Mouse (Mus musculus) midbrain, postnatal 0 days (tissue): Measurements from ENCODE around the gene Tmem185b. TPM values are rescaled to one million over a fixed set of nuclear protein-coding genes. Genes with fewer than 3 reads are reported as not detected.

ENCODE experiments used
- ATAC-seq: fragments of 200-750 bp; cut with Nextera tagmentation; 2 replicates; pipeline ENCODE4 v1.8.0; 2017; ENCODE audit warnings: moderate number of reproducible peaks, mild to moderate bottlenecking, moderate TSS enrichment, moderate library complexity; ENCODE audit not compliant: low FRiP score
- DNase-seq: peaks from one replicate; pipeline ENCODE4 v3.0.0-alpha.2; 2015; ENCODE audit warnings: low spot score
- H3K27ac ChIP-seq: fragments of 300-500 bp; sonication (generic); 2 replicates; pipeline ENCODE4 v1.5.1; 2014; ENCODE audit warnings: low read depth, mild to moderate bottlenecking, low read length, mixed read lengths
- H3K27me3 ChIP-seq: fragments of 300-500 bp; sonication (generic); 2 replicates; pipeline ENCODE4 v1.6.1; 2014; ENCODE audit warnings: low read length, control low read depth, mixed read lengths; ENCODE audit not compliant: insufficient read depth
- H3K36me3 ChIP-seq: fragments of 300-500 bp; sonication (generic); 2 replicates; pipeline ENCODE4 v1.6.1; 2014; ENCODE audit warnings: low read length, control low read depth, mixed read lengths; ENCODE audit not compliant: insufficient read depth
- H3K4me1 ChIP-seq: fragments of 300-500 bp; sonication (generic); 2 replicates; pipeline ENCODE4 v1.6.1; 2014; ENCODE audit warnings: mild to moderate bottlenecking, control low read depth, antibody characterized with exemption, low read length, mixed read lengths; ENCODE audit not compliant: insufficient read depth
- H3K4me2 ChIP-seq: fragments of 300-500 bp; sonication (generic); 2 replicates; pipeline ENCODE4 v1.6.1; 2014; ENCODE audit warnings: low read depth, mild to moderate bottlenecking, low read length, mixed read lengths; ENCODE audit not compliant: poor library complexity, severe bottlenecking
- H3K4me3 ChIP-seq: fragments of 300-500 bp; sonication (generic); 2 replicates; pipeline ENCODE4 v1.5.1; 2014; ENCODE audit warnings: low read depth, mild to moderate bottlenecking, low read length, moderate library complexity
- H3K9ac ChIP-seq: fragments of 300-500 bp; sonication (generic); replicated peaks from 2 replicates; pipeline ENCODE4 v1.6.1; 2014; ENCODE audit warnings: mild to moderate bottlenecking, low read length, moderate library complexity, mixed read lengths; ENCODE audit not compliant: poor library complexity, severe bottlenecking
- H3K9me3 ChIP-seq: fragments of 300-500 bp; sonication (generic); 2 replicates; pipeline ENCODE4 v1.6.1; 2016; ENCODE audit warnings: low read length, control low read depth
- CTCF ChIP-seq: IDR thresholded peaks from 2 replicates; pipeline ENCODE4 v1.5.1; 2016; ENCODE audit warnings: antibody characterized with exemption, mild to moderate bottlenecking
- WGBS: fragments of 180-500 bp; shearing (Covaris S2); extraction: QIAGEN DNeasy Blood & Tissue Kit; methylation state at CpG from one replicate; pipeline ENCODE4 v1.1.7; 2014; 5-methylcytosine and 5-hydroxymethylcytosine counted together
- polyA plus RNA-seq: library from polyadenylated mRNA; unstranded; fragments of >200 nt; fragmentation: Nextera tagmentation; extraction: Ambion mirVana; gene quantifications from 2 replicates; pipeline ENCODE4 v1.2.1, GENCODE M21; 2015
- total RNA-seq: library from RNA; depleted of rRNA; stranded (reverse); fragments of >200 nt; gene quantifications from 2 replicates; pipeline ENCODE4 v1.2.3, GENCODE M21; 2014

Gene Tmem185b
- total and polyA plus RNA-seq, 2 experiments from 2014 or later = 12.6 to 22.7 TPM

GRCm38 (mm10) chr1:119549327-119549689 is 23.3 kb downstream of the Tmem185b start:
- ATAC-seq (no peak), DNase-seq (no peak)
- WGBS = 94% methylated on average over 7 of the region's 7 CpGs
- no peaks in the 10 kb centered on the region for H3K27me3 ChIP-seq
- no peaks in the 10 kb centered on the region for H3K4me1 ChIP-seq
- no peak overlapping the region for H3K4me3 ChIP-seq
- no peaks in the 10 kb centered on the region for H3K9me3 ChIP-seq
- H3K4me2 ChIP-seq = no peak overlapping the region
- H3K36me3 ChIP-seq = no peaks in the 10 kb centered on the region
- no peak for TF ChIP-seq CTCF
- no peak overlapping the region for H3K27ac ChIP-seq
- H3K9ac ChIP-seq = no peak overlapping the region

- no peak for ATAC-seq
- H3K36me3 ChIP-seq = peaks cover 4% of the 10 kb centered on the region; the same call in 1 of the 2 replicates
- no peak for DNase-seq
- WGBS = 97% methylated on average over 2 of the region's 2 CpGs
- TF ChIP-seq CTCF = no peak
- H3K9me3 ChIP-seq = no peaks in the 10 kb centered on the region
- no peak overlapping the region for H3K9ac ChIP-seq
- H3K4me2 ChIP-seq = no peak overlapping the region
- H3K27ac ChIP-seq = no peak overlapping the region
- no peaks in the 10 kb centered on the region for H3K4me1 ChIP-seq
- H3K4me3 ChIP-seq = no peak overlapping the region
- H3K27me3 ChIP-seq = no peaks in the 10 kb centered on the region
Observed at GRCm38 (mm10) chr1:119550064-119550463, 24.1 kb downstream of the Tmem185b start.

DNA sequence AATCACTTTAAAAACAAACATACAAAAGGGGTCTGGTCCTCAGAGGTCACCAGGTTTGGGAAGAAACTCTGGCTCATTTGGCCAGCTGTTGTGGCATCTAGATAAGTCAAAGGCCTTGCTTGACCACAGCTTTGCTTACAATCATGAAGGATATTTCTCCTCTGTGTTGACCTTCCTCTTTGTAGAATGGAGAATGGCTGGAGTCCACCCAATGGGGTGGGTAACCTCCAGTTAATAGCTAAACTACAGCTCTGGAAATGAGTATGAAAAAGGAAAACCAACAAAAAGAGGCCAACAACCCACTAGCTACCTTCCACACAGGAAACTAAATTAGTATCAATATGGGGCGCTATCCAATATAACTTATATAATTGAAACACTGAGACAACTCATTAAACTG is 25.7 kb downstream of the Tmem185b start:
- Histone ChIP-seq H3K27me3 (no peaks in the 10 kb centered on the region), H3K36me3 (peaks cover 4% of the 10 kb centered on the region; the same call in 1 of the 2 replicates), H3K27ac (no peak overlapping the region), H3K4me2 (no peak overlapping the region), H3K4me1 (no peaks in the 10 kb centered on the region), H3K9me3 (no peaks in the 10 kb centered on the region), H3K9ac (no peak overlapping the region), H3K4me3 (no peak overlapping the region)
- 94% methylated on average over 1 of the region's 1 CpGs for WGBS
- no peak for ATAC-seq
- TF ChIP-seq CTCF = no peak
- no peak for DNase-seq

GRCm38 (mm10) chr1:119555651-119556050 is 29.7 kb downstream of the Tmem185b start:
- H3K9ac ChIP-seq = no peak overlapping the region
- peaks cover 4% of the 10 kb centered on the region; the same call in 1 of the 2 replicates for H3K36me3 ChIP-seq
- no peaks in the 10 kb centered on the region for H3K9me3 ChIP-seq
- TF ChIP-seq CTCF = no peak
- WGBS = 90% methylated on average over 5 of the region's 5 CpGs
- no peak overlapping the region for H3K4me3 ChIP-seq
- H3K4me2 ChIP-seq = no peak overlapping the region
- no peak for ATAC-seq
- no peak overlapping the region for H3K27ac ChIP-seq
- no peaks in the 10 kb centered on the region for H3K27me3 ChIP-seq
- H3K4me1 ChIP-seq = no peaks in the 10 kb centered on the region
- no peak for DNase-seq

GRCm38 (mm10) chr1:119557641-119558395 is 31.9 kb downstream of the Tmem185b start:
- Histone ChIP-seq H3K27ac (no peak overlapping the region), H3K27me3 (no peaks in the 10 kb centered on the region), H3K4me2 (no peak overlapping the region), H3K4me1 (no peaks in the 10 kb centered on the region), H3K9me3 (no peaks in the 10 kb centered on the region), H3K4me3 (no peak overlapping the region), H3K9ac (no peak overlapping the region), H3K36me3 (peaks cover 4% of the 10 kb centered on the region; the same call in 1 of the 2 replicates)
- DNase-seq (no peak), ATAC-seq (no peak)
- WGBS = 60% methylated on average over 4 of the region's 4 CpGs
- TF ChIP-seq CTCF = no peak

GRCm38 (mm10) chr1:119565531-119565930 is 39.6 kb downstream of the Tmem185b start:
- no peak for DNase-seq
- TF ChIP-seq CTCF = no peak
- Histone ChIP-seq H3K27ac (no peak overlapping the region), H3K9me3 (no peaks in the 10 kb centered on the region), H3K27me3 (no peaks in the 10 kb centered on the region), H3K4me2 (no peak overlapping the region), H3K9ac (no peak overlapping the region), H3K4me3 (no peak overlapping the region), H3K36me3 (peaks cover 4% of the 10 kb centered on the region; the same call in 1 of the 2 replicates), H3K4me1 (no peaks in the 10 kb centered on the region)
- WGBS = 99% methylated on average over 4 of the region's 4 CpGs
- no peak for ATAC-seq
